ENCODE assay signal across 18 mouse cellular contexts in genomic region chr4:63562742-63563141, GRCm38 (mm10). TPM values are rescaled to one million over a fixed set of nuclear protein-coding genes. Genes with fewer than 3 reads are reported as not detected.
DNase-seq lines count a peak whose midpoint lies in the region; ATAC-seq and TF ChIP-seq lines count a peak whose summit lies in the region.
"Had no signal": no experiment of that assay in that cellular context is flagged by ENCODE, and none has a peak within 500 bp of the region (broad histone marks: within the 10 kb centered on the region; RNA-seq: fewer than 3 reads in every experiment).

No protein-coding gene starts in this region.

- no peak overlapping the region; the same call in 1 of the 2 replicates for H3K4me2 ChIP-seq in liver, embryonic 14.5 days (ENCODE audit: low read depth)
- H3K4me2 ChIP-seq in liver, embryonic 12.5 days, result no peak overlapping the region
- H3K4me2 ChIP-seq in intestine, embryonic 15.5 days (replicated peaks), result 0 out of 2 replicates have a peak overlapping the region, but pooled peaks have one; percentile 41
- H3K4me2 ChIP-seq: forebrain, embryonic 13.5 days; heart, embryonic 13.5 days had no signal

- no peaks in the 10 kb centered on the region for H3K36me3 ChIP-seq in liver, embryonic 14.5 days (replicated peaks; ENCODE audit: control insufficient read depth, insufficient read depth, low read depth)
- peaks cover 24% of the 10 kb centered on the region for H3K36me3 ChIP-seq in liver, embryonic 12.5 days
- no peaks in the 10 kb centered on the region for H3K36me3 ChIP-seq in intestine, embryonic 15.5 days
- peaks cover 20% of the 10 kb centered on the region for H3K36me3 ChIP-seq in small intestine, adult 2 months (ENCODE audit: control insufficient read depth, insufficient read depth, low read length)

- no peaks in the 10 kb centered on the region for H3K9me3 ChIP-seq in liver, embryonic 14.5 days (ENCODE audit: control insufficient read depth, low read length)
- H3K9me3 ChIP-seq in liver, embryonic 12.5 days (replicated peaks), result no peaks in the 10 kb centered on the region
- H3K9me3 ChIP-seq in intestine, embryonic 15.5 days, result no peaks in the 10 kb centered on the region
- H3K9me3 ChIP-seq: forebrain, embryonic 13.5 days; heart, embryonic 13.5 days; hindbrain, embryonic 10.5 days; midbrain, embryonic 10.5 days had no signal

- no peak for TF ChIP-seq EP300 in liver, embryonic 14.5 days (IDR thresholded peaks at IDR 0.05; ENCODE audit: low read depth)

- no peak for ATAC-seq in liver, embryonic 14.5 days (ENCODE audit: insufficient read depth)
- no peak for ATAC-seq in liver, embryonic 12.5 days
- no peak for ATAC-seq in intestine, embryonic 15.5 days
- ATAC-seq: forebrain, embryonic 13.5 days had no signal

- peaks cover 3 to 20% of the 10 kb centered on the region in 2 experiments for H3K4me1 ChIP-seq in liver, embryonic 14.5 days (replicated peaks; ENCODE audit: control insufficient read depth in 2 of 2, insufficient read depth in 2 of 2, low read length in 1 of 2)
- H3K4me1 ChIP-seq in liver, embryonic 12.5 days, result peaks cover 41% of the 10 kb centered on the region
- peaks cover 11% of the 10 kb centered on the region for H3K4me1 ChIP-seq in bone marrow, adult 2 months (ENCODE audit: control insufficient read depth, insufficient read depth, low read length)
- H3K4me1 ChIP-seq in intestine, embryonic 15.5 days (replicated peaks), result peaks cover 34% of the 10 kb centered on the region
- peaks cover 36% of the 10 kb centered on the region for H3K4me1 ChIP-seq in small intestine, adult 2 months (ENCODE audit: control insufficient read depth, insufficient read depth, insufficient read length, low read length)

- H3K27me3 ChIP-seq in liver, embryonic 14.5 days (ENCODE audit: control insufficient read depth, insufficient read depth, low read length), result no peaks in the 10 kb centered on the region
- H3K27me3 ChIP-seq in liver, embryonic 12.5 days (replicated peaks), result no peaks in the 10 kb centered on the region
- no peaks in the 10 kb centered on the region for H3K27me3 ChIP-seq in intestine, embryonic 15.5 days (replicated peaks)
- no peaks in the 10 kb centered on the region for H3K27me3 ChIP-seq in small intestine, adult 2 months (ENCODE audit: control insufficient read depth, insufficient read depth, low read length)
- H3K27me3 ChIP-seq: heart, embryonic 13.5 days had no signal

- no peak overlapping the region for H3K9ac ChIP-seq in liver, embryonic 14.5 days (replicated peaks)
- no peak overlapping the region for H3K9ac ChIP-seq in liver, embryonic 12.5 days
- no peak overlapping the region for H3K9ac ChIP-seq in intestine, embryonic 15.5 days
- H3K9ac ChIP-seq: forebrain, embryonic 13.5 days; heart, embryonic 13.5 days had no signal

- DNase-seq in liver, embryonic 14.5 days (ENCODE audit: low read depth in 3 of 3, low spot score in 3 of 3), result no peak
- no peak for DNase-seq in ovary, postnatal 14 days (ENCODE audit: low spot score)
- no peak for DNase-seq in cerebellum, adult 11-12 months
- DNase-seq: adrenal gland, adult 8-10 months; cerebellum, postnatal 10 days; embryo, embryonic 11 days; kidney, postnatal 36 days had no signal

- no peak for TF ChIP-seq POLR2A in bone marrow, adult 2 months (IDR thresholded peaks at IDR 0.05; ENCODE audit: borderline replicate concordance, control insufficient read depth, low read depth, low read length)
- no peak for TF ChIP-seq POLR2A in small intestine, adult 2 months (IDR thresholded peaks at IDR 0.05; ENCODE audit: low read depth, low read length)

- H3K27ac ChIP-seq in liver, embryonic 14.5 days, result no peak overlapping the region
- H3K27ac ChIP-seq in liver, embryonic 12.5 days, result no peak overlapping the region
- H3K27ac ChIP-seq in bone marrow, adult 2 months (ENCODE audit: control insufficient read depth, insufficient read depth, low read depth, low read length, poor library complexity), result peak overlapping the region; percentile 86
- H3K27ac ChIP-seq in intestine, embryonic 15.5 days, result peak overlapping the region; percentile 77
- peak overlapping the region; percentile 90 for H3K27ac ChIP-seq in small intestine, adult 2 months (ENCODE audit: insufficient read depth, low read depth, low read length)
- H3K27ac ChIP-seq: forebrain, embryonic 13.5 days; heart, embryonic 13.5 days; hindbrain, embryonic 10.5 days; midbrain, embryonic 10.5 days had no signal

- H3K4me3 ChIP-seq in liver, embryonic 14.5 days (ENCODE audit: insufficient read depth in 1 of 2, low read depth in 2 of 2, low read length in 2 of 2), result no peak overlapping the region
- H3K4me3 ChIP-seq in liver, embryonic 12.5 days, result no peak overlapping the region
- H3K4me3 ChIP-seq in bone marrow, adult 2 months (replicated peaks; ENCODE audit: control insufficient read depth, low read depth, low read length), result peak overlapping the region; percentile 8
- H3K4me3 ChIP-seq in intestine, embryonic 15.5 days (replicated peaks), result no peak overlapping the region
- no peak overlapping the region for H3K4me3 ChIP-seq in small intestine, adult 2 months (ENCODE audit: low read depth, low read length)
- H3K4me3 ChIP-seq: forebrain, embryonic 13.5 days; heart, embryonic 13.5 days; hindbrain, embryonic 10.5 days; midbrain, embryonic 10.5 days had no signal

- TF ChIP-seq CTCF in liver, embryonic 14.5 days (IDR thresholded peaks at IDR 0.05; ENCODE audit: low read depth), result peak; percentile 42
- TF ChIP-seq CTCF in bone marrow, adult 2 months (IDR thresholded peaks at IDR 0.05; ENCODE audit: control insufficient read depth, insufficient read depth, low read length), result peak; percentile 32
- no peak for TF ChIP-seq CTCF in small intestine, adult 2 months (IDR thresholded peaks at IDR 0.05; ENCODE audit: extremely low read depth, insufficient read length, insufficient replicate concordance, low read depth, low read length)

- WGBS in liver, embryonic 14.5 days (ENCODE audit: insufficient replicate concordance), result 62% methylated on average over 4 of the region's 4 CpGs
- 71% methylated on average over 4 of the region's 4 CpGs for WGBS in liver, embryonic 12.5 days (ENCODE audit: insufficient replicate concordance)
- WGBS in bone marrow, adult 2 months, result 70% methylated on average over 4 of the region's 4 CpGs
- 86% methylated on average over 4 of the region's 4 CpGs for WGBS in intestine, embryonic 15.5 days
- 81% methylated on average over 4 of the region's 4 CpGs for WGBS in small intestine, adult 2 months

RNA-seq across cellular contexts. Expression of gene Tmem268, which starts 4.2 kb away (rescaled TPM):
- 3.5 and 5.1 TPM in 2 replicates for polyA plus RNA-seq in liver, embryonic 14.5 days (2012; rRNA removed)
- polyA plus RNA-seq in liver, embryonic 14.5 days (2014; fragmentation: Nextera tagmentation; extraction: Ambion mirVana), result 7.8 and 7.9 TPM in 2 replicates
- 7.5 and 7.8 TPM in 2 replicates for polyA plus RNA-seq in liver, embryonic 12.5 days (2016; fragmentation: Nextera tagmentation; extraction: Ambion mirVana)
- polyA plus RNA-seq in bone marrow, adult 2 months (2011; ENCODE audit: insufficient read depth, insufficient read length, low replicate concordance, missing spikeins), result 5.6 and 8.5 TPM in 2 replicates
- polyA plus RNA-seq in intestine, embryonic 15.5 days (2015; fragmentation: Nextera tagmentation; extraction: Ambion mirVana), result 12.8 and 14.0 TPM in 2 replicates
- 6.7 and 10.8 TPM in 2 replicates for polyA plus RNA-seq in small intestine, adult 2 months (2012; rRNA removed)

RNA-seq across cellular contexts. Expression of gene Atp6v1g1, which starts 18.2 kb away (rescaled TPM):
- polyA plus RNA-seq in liver, embryonic 14.5 days (2012; rRNA removed), result 27.1 and 42.6 TPM in 2 replicates
- polyA plus RNA-seq in liver, embryonic 14.5 days (2014; fragmentation: Nextera tagmentation; extraction: Ambion mirVana), result 117 and 119 TPM in 2 replicates
- 124 and 125 TPM in 2 replicates for polyA plus RNA-seq in liver, embryonic 12.5 days (2016; fragmentation: Nextera tagmentation; extraction: Ambion mirVana)
- polyA plus RNA-seq in bone marrow, adult 2 months (2011; ENCODE audit: insufficient read depth, insufficient read length, low replicate concordance, missing spikeins), result 79.7 and 87.6 TPM in 2 replicates
- polyA plus RNA-seq in intestine, embryonic 15.5 days (2015; fragmentation: Nextera tagmentation; extraction: Ambion mirVana), result 288 and 316 TPM in 2 replicates
- 9.7 and 19.5 TPM in 2 replicates for polyA plus RNA-seq in small intestine, adult 2 months (2012; rRNA removed)

RNA-seq across cellular contexts. Expression of gene Gm11213, which starts 42.3 kb away (rescaled TPM):
- not detected in 2 replicates for polyA plus RNA-seq in liver, embryonic 14.5 days (2012; rRNA removed)
- not detected in 2 replicates for polyA plus RNA-seq in liver, embryonic 14.5 days (2014; fragmentation: Nextera tagmentation; extraction: Ambion mirVana)
- not detected in 2 replicates for polyA plus RNA-seq in liver, embryonic 12.5 days (2016; fragmentation: Nextera tagmentation; extraction: Ambion mirVana)
- polyA plus RNA-seq in bone marrow, adult 2 months (2011; ENCODE audit: insufficient read depth, insufficient read length, low replicate concordance, missing spikeins), result not detected in 2 replicates
- not detected in 2 replicates for polyA plus RNA-seq in intestine, embryonic 15.5 days (2015; fragmentation: Nextera tagmentation; extraction: Ambion mirVana)
- not detected in 2 replicates for polyA plus RNA-seq in small intestine, adult 2 months (2012; rRNA removed)
- polyA plus RNA-seq: forebrain, embryonic 13.5 days; gonadal fat pad, adult 2 months; heart, embryonic 13.5 days; hindbrain, embryonic 10.5 days; lung, embryonic 16.5 days; midbrain, embryonic 10.5 days; urinary bladder, adult 2 months had no signal

RNA-seq across cellular contexts. Expression of gene Tex48, which starts 59.5 kb away (rescaled TPM):
- polyA plus RNA-seq in liver, embryonic 14.5 days (2012; rRNA removed), result not detected in 2 replicates
- not detected in 2 replicates for polyA plus RNA-seq in liver, embryonic 14.5 days (2014; fragmentation: Nextera tagmentation; extraction: Ambion mirVana)
- polyA plus RNA-seq in liver, embryonic 12.5 days (2016; fragmentation: Nextera tagmentation; extraction: Ambion mirVana), result not detected in 2 replicates
- not detected in 2 replicates for polyA plus RNA-seq in bone marrow, adult 2 months (2011; ENCODE audit: insufficient read depth, insufficient read length, low replicate concordance, missing spikeins)
- polyA plus RNA-seq in intestine, embryonic 15.5 days (2015; fragmentation: Nextera tagmentation; extraction: Ambion mirVana), result not detected in 2 replicates
- not detected in 2 replicates for polyA plus RNA-seq in small intestine, adult 2 months (2012; rRNA removed)
- polyA plus RNA-seq: forebrain, embryonic 13.5 days; heart, embryonic 13.5 days; hindbrain, embryonic 10.5 days; lung, embryonic 16.5 days; midbrain, embryonic 10.5 days; urinary bladder, adult 2 months had no signal

Comparison
In these comparisons a context has a peak if more than half of its experiments do, and no peak if none do; other contexts are left out.
1. H3K27ac ChIP-seq: peak in bone marrow, adult 2 months (single experiment), intestine, embryonic 15.5 days (single experiment) and small intestine, adult 2 months (single experiment); none in liver, embryonic 14.5 days (single experiment) and liver, embryonic 12.5 days (single experiment).